Mouse (Mus musculus) urinary bladder, postnatal 0 days (tissue): Measurements from ENCODE around the gene Majin. TPM values are rescaled to one million over a fixed set of nuclear protein-coding genes. Genes with fewer than 3 reads are reported as not detected.

Source experiments
- microRNA counts: library from miRNA; unstranded; fragments of <30 nt; microRNA quantifications from one replicate; lab custom pipeline; 2016
- microRNA-seq: library from miRNA; unstranded; fragments of <30 nt; microRNA quantifications from one replicate; pipeline ENCODE4, GENCODE M21; 2016
- polyA plus RNA-seq: library from polyadenylated mRNA; unstranded; fragments of >200 nt; fragmentation: Nextera tagmentation; extraction: Ambion mirVana; gene quantifications from 2 replicates; pipeline ENCODE4 v1.2.1, GENCODE M21; 2015

The Majin gene
- not detected in 2 replicates for polyA plus RNA-seq

GRCm38 (mm10) chr19:6184131-6184530 is at the start of gene Majin:
Gene Majin (plus strand): TSS chr19:6184388.

GRCm38 (mm10) chr19:6140678-6141393 is 43.4 kb upstream of the Majin start, which contains the start of gene Batf2:
Gene Batf2 (plus strand): TSS chr19:6140983.

DNA sequence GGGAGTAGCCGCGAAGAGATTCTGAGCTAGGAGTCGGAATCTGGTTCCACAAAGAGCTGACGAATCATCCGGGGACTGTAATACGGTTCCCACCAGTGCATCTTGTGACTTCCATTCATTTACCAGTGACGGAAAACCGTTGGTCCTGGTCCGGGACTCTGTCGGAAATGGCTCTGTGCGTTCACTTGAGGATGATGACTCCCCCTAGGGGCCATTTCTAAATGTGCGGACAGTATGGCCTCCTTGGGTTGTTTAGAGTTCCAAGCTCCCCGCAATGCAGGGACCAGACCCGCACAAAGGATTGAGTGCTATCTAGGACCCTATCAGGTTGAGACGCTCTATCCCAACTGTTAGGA is 42.8 kb upstream of the Majin start, which contains the start of gene Arl2:
Gene Arl2 (minus strand): TSS at position 155 of the 356 bp plus-strand sequence.

DNA sequence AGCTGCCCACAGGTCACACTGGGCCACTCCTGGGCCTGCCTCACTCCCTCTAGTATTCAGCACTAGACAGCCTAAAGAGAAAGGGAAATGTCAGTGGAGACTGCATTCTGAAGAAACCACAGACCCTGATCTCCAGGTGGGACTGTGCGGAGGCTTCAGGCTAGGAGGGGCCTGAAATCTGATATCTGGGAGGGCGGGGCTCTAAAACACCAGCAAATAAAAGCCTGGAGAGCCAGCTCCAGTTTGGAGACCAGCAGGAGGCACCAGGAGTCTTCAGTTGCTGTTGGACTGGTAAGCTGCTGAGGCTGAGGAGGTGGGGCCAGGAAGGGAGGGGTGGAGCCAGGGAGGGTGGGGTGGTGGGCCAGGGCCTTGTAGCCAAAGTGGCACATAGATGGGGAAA is 41.9 kb downstream of the Majin start, which contains the start of gene Gpha2:
Gene Gpha2 (plus strand): TSS at position 246 of the 400 bp plus-strand sequence.

DNA sequence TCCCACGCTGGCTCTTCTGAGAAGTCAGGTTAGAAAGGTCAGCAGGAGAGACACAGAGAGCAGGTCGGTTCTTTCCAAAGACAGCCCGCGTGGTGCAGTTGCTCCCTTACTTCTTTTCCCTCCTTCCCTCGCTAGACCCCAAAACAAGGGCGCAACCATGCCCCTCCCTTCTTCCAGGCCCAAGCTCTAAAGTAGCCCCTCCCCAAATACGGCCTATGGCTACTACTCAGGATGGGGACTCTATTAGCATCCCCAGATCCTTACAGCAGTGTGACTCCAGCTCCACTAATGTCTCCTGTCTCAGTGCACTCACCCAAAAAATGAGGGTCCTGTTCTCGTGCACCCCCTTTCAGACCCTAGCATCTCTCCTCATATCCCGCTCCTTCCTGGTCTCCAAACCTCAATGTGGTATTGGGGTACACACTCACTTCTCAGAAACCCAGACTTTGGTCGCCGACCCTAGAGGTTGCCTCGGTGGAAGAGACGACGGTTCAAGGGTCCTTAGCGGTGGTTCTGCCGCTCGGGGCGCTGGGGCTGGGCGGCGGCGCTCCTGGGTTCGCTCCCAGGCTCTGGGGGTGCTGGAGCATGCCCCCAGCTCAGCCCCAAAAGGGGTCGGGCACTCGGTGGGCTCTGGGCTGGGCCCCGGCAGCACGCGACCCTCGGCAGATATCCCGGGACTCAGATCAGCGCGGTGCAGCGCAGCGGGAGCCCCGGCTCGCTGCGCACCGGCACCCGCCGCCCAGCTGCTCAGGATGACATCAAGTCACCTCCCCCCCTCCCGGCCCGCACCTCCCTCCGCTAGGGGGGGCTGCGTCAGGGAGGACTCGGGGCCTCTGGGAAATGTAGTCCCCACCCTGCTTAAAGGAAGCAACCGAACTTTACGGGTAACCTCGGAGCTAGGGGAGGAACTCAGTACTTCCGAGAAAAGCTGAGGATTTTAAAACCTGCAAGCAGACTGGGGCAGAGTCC is 51.2 kb downstream of the Majin start, which contains the start of gene Ppp2r5b:
Gene Ppp2r5b (minus strand): TSS at position 789 of the 969 bp plus-strand sequence.

GRCm38 (mm10) chr19:6241274-6242107 is 57.3 kb downstream of the Majin start, which contains the start of gene Atg2a:
Gene Atg2a (plus strand): TSS chr19:6241668.

MicroRNAs encoded within 50 kb of the gene (microRNA counts, 519-probe panel; counts per million panel counts)
- 2,537 counts per million, percentile 35 among the panel's probes with 10 or more counts for microRNA mmu-miR-192 (lab: Ali Mortazavi, UCI)

Small RNA genes within 50 kb of the gene (microRNA-seq; reads per million reads assigned to microRNA genes)
- 134 reads per million, percentile 50 among the genes with 10 or more reads in this experiment for gene Mir192
- gene Mir194-2, result 70.8 reads per million, percentile 44 among the genes with 10 or more reads in this experiment

Other genes with a start within 250 kb of the Majin start
- gene Pola2, start 220.2 kb upstream of the Majin start, polyA plus RNA-seq, result 41.8 and 42.6 TPM in 2 replicates
- 0.31 and 0.34 TPM in 2 replicates for gene Slc22a20, start 198.2 kb upstream of the Majin start, polyA plus RNA-seq
- gene Capn1, start 168.5 kb upstream of the Majin start, polyA plus RNA-seq, result 30.2 and 32.8 TPM in 2 replicates
- gene Syvn1, start 137.8 kb upstream of the Majin start, polyA plus RNA-seq, result 16.7 and 19.3 TPM in 2 replicates
- gene Mrpl49, start 126.6 kb upstream of the Majin start, polyA plus RNA-seq, result 29.8 and 33.9 TPM in 2 replicates
- 611 and 659 TPM in 2 replicates for gene Fau, start 126.5 kb upstream of the Majin start, polyA plus RNA-seq
- gene Znhit2, start 123.2 kb upstream of the Majin start, polyA plus RNA-seq, result 27.6 and 28.5 TPM in 2 replicates
- 14.6 and 19.7 TPM in 2 replicates for gene Tm7sf2, start 116.0 kb upstream of the Majin start, polyA plus RNA-seq
- gene Vps51, start 107.2 kb upstream of the Majin start, polyA plus RNA-seq, result 37.0 and 41.4 TPM in 2 replicates
- gene Tmem262, start 104.4 kb upstream of the Majin start, polyA plus RNA-seq, result not detected in 2 replicates
- gene Gm28374, start 102.1 kb upstream of the Majin start, polyA plus RNA-seq, result 0.35 and 0.64 TPM in 2 replicates
- 46.9 and 47.9 TPM in 2 replicates for gene Zfpl1, start 99.4 kb upstream of the Majin start, polyA plus RNA-seq
- gene Cdca5, start 99.4 kb upstream of the Majin start, polyA plus RNA-seq, result 4.7 and 8.0 TPM in 2 replicates
- gene AC131692.1, start 90.0 kb upstream of the Majin start, polyA plus RNA-seq, result not detected in 2 replicates
- gene Naaladl1, start 78.6 kb upstream of the Majin start, polyA plus RNA-seq, result 0.08 TPM in 1 of 2 replicates, not detected in the other
- gene Sac3d1, start 65.7 kb upstream of the Majin start, polyA plus RNA-seq, result 23.3 and 26.6 TPM in 2 replicates
- gene Snx15, start 56.1 kb upstream of the Majin start, polyA plus RNA-seq, result 14.6 and 15.8 TPM in 2 replicates
- 0.28 and 0.30 TPM in 2 replicates for gene Batf2, start 43.4 kb upstream of the Majin start, polyA plus RNA-seq
- 54.9 and 59.2 TPM in 2 replicates for gene Arl2, start 42.8 kb upstream of the Majin start, polyA plus RNA-seq
- 0.37 and 0.65 TPM in 2 replicates for gene Gpha2, start 42.0 kb downstream of the Majin start, polyA plus RNA-seq
- 19.3 and 25.7 TPM in 2 replicates for gene Ppp2r5b, start 51.5 kb downstream of the Majin start, polyA plus RNA-seq
- gene Atg2a, start 57.3 kb downstream of the Majin start, polyA plus RNA-seq, result 4.8 and 5.1 TPM in 2 replicates
- gene Ehd1, start 92.3 kb downstream of the Majin start, polyA plus RNA-seq, result 117 and 130 TPM in 2 replicates
- 1.1 and 1.4 TPM in 2 replicates for gene Cdc42bpg, start 122.1 kb downstream of the Majin start, polyA plus RNA-seq
- 30.0 and 30.7 TPM in 2 replicates for gene Men1, start 150.6 kb downstream of the Majin start, polyA plus RNA-seq
- 6.8 and 7.1 TPM in 2 replicates for gene Map4k2, start 156.7 kb downstream of the Majin start, polyA plus RNA-seq
- 47.8 and 62.7 TPM in 2 replicates for gene Sf1, start 179.3 kb downstream of the Majin start, polyA plus RNA-seq
- 20.6 and 23.6 TPM in 2 replicates for gene Pygm, start 200.0 kb downstream of the Majin start, polyA plus RNA-seq
- gene Rasgrp2, start 215.0 kb downstream of the Majin start, polyA plus RNA-seq, result 128 and 137 TPM in 2 replicates
- 0.61 and 1.1 TPM in 2 replicates for gene Nrxn2, start 234.3 kb downstream of the Majin start, polyA plus RNA-seq